Mouse (Mus musculus): ENCODE data around the gene Far2. TPM values are rescaled to one million over a fixed set of nuclear protein-coding genes. Genes with fewer than 3 reads are reported as not detected.

Gene Far2
- total RNA-seq, 1 experiment from 2014 or later = 2.6 TPM

DNA sequence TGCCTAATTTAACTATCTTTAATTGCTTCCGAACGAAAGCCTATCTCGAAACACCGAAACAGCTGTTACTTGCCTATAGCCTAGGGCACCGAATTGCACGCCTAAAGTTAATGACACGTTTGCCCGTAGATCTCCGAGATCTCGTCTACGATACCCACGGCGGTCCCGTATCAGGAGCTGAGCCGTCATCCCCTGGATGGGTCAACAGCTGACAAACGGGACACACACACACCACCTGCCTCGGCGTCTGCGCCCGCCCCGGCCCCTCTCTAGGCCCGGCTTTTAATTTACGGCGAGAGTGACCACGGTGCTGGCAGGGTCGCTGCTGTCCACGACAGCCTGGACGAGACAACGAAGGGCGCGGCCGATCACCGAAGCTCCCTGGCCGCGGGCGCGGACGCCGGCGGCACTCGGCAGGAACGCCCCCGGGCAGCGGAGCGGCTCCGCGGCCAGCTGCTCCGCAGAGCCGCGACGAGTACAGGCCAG lies 164.4 kb downstream of the Far2 start:
- no peak for ATAC-seq (replicated peaks; ENCODE audit: insufficient number of reproducible peaks, low FRiP score, low TSS enrichment, poor library complexity, severe bottlenecking)

DNA sequence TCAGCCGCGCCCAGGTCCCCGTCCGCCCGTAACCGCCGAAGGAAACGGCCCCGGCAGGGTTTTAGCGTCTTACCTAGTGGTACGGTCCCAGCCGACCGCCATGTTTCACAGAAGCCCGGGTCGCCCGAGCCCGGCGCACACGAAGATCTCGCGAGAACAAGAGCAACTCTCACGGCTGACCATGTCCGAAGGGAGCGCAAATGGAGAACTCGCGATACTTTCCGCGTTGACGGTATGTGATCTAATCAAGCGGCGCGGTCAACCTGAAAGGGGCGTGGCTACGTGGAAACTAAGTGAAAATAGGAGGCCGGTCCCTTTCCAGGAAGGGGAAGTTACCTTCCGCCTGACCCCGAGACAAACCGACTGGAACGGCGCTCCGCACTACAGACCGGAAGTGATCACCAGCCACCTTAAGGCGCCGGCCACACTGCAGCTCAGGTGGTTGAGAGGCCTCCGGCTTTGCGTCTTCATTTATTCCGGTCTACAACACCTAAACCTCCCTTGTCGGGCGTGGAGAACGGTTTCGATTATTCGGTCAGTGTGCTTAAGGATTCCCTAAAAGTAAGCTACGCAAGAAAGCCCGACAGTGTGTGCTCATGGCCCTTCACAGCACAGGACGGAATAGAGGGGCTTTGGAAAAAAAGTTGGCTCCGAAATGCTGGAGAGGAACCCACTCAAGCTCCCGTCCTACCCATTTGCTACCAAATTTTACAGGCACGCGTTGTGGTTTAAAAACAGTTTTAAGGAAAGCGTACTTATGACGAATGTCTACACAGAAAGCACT lies 165.0 kb downstream of the Far2 start, which contains the start of gene Ergic2:
Gene Ergic2 (minus strand): TSS at position 478 of the 784 bp plus-strand sequence.
- peak; percentile 97 for ATAC-seq (replicated peaks; ENCODE audit: insufficient number of reproducible peaks, low FRiP score, low TSS enrichment, poor library complexity, severe bottlenecking)

DNA sequence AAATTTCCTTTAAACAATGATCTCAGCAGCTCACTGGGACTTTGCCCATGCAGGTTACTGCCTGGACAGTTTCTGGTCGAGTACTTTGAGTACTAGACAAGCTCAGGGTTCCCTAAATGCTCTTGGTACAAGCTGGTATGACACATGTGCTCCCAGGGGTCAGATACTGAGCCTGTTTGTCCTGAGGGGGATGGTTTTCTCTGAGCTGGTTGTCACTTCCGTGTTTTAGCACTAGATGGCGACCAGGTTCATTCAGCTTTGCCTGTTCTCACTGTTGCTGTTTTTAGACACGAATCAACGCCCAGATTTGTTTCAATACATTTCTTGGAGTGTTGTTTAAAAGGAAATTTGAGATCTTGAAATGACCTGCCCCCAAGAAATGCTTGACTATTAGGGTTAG lies 167.7 kb downstream of the Far2 start:
- ATAC-seq (replicated peaks; ENCODE audit: insufficient number of reproducible peaks, low FRiP score, low TSS enrichment, poor library complexity, severe bottlenecking) = peak; percentile 42

DNA sequence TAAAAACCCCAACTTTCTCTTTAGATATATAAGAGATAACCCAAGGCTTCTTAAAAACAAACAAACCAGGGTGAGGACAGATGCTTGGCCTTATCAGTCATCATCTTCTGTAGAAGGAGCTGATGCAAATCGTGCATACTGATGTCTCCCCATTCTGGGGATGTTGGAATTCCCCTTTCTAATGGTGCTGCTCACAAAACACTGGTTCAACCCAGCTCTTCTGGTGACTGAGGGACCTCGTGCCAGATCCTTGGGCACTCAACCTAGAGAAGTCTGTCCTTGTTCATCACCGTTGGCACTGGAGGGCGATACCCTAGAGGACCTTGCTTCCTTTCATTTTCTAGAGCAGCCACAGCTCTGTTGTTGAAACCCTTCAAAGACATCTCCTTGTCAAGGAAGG lies 169.7 kb downstream of the Far2 start:
- no peak for ATAC-seq (replicated peaks; ENCODE audit: insufficient number of reproducible peaks, low FRiP score, low TSS enrichment, poor library complexity, severe bottlenecking)

DNA sequence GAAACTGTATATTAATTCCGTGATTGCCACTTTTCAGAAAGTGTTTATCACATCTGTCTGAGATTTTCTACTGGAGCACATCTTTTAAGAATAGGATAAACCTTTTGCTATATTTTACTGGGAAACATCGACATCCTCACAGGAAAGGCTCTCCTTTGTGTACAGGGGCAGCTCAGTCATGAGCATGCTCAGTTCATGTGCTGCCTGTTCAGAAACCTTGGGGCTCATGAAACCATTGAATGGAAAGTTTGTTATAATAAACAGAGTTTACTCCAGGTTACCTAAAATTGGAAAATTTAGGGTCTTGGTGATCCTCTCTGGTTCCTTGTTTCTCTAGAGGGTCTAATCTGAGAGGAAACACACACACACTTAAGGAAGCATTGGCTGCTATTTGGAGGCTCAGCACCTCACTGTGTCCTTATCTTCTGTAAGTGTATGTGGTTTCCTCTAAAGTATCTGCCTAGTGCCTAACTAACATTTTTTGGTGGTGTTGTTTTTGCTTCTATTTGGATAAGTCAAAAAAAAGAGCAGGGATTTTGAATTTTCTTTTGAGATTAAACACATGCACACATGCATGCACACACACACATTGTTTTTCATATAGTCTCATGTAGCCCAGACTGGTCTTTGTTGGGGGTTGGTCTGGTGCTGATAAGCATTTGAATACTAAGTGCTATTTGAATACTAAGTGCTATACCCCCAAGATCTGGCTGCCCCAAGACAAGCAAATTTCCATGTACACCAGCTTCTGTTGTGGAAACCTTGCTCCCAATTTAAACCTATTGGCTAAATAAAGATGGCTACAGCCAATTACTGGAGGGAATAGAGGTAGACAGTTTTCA lies 171.4 kb downstream of the Far2 start:
- no peak for ATAC-seq (replicated peaks; ENCODE audit: insufficient number of reproducible peaks, low FRiP score, low TSS enrichment, poor library complexity, severe bottlenecking)

DNA sequence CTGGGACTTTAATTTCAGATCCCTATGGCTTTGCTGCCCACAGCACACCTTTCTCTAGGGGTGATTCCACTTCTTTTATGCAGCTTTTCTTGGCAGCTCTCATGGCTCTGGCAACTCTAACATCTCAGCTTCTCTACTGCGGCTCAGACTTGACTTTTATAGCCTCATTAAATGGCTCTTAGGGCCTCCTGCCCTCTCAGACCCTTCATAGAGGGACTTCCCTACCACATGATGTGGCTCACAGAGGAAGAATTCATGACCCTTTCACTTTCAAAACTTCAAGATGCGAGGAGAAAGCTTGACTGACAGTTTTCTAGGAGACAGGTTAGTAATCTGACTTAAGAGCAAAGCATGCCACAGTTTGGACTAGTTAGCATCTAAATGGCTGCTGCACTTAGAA lies 175.6 kb downstream of the Far2 start:
- no peak for ATAC-seq (replicated peaks; ENCODE audit: insufficient number of reproducible peaks, low FRiP score, low TSS enrichment, poor library complexity, severe bottlenecking)

DNA sequence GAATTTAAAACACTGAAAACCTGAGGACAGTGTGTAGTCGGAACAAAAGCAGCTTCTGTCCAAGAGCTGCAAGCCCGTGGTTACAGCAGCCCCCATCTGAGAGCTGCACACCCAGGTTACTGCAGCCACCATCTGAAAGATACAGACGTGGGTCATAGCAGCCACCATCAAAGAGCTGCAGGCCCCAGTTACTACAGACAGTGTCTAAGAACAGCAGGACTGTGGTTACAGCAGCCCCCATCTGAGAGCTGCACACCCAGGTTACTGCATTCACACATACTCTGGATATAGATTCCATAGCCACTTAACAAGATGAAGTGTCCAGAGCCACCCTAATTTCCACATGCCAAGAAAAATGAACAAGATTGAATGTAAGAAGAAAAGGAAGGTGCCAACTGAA lies 180.5 kb downstream of the Far2 start:
- ATAC-seq (replicated peaks; ENCODE audit: insufficient number of reproducible peaks, low FRiP score, low TSS enrichment, poor library complexity, severe bottlenecking) = no peak

Other genes starting within 250 kb of the Far2 start
- 161 to 176 TPM (median 163 TPM) in 3 replicates for gene Ergic2, start 165.1 kb downstream of the Far2 start, total RNA-seq (2017)

All from monocyte, adult 5-6 weeks (primary cell).